Mouse (Mus musculus): ENCODE measurements around the gene Syt11.
"Not testable (repeated sequence)": the region's sequence is repeated elsewhere in the genome, so short reads cannot be mapped to it uniquely, and the experiment has no call there.

Syt11 gene

GRCm38 (mm10) chr3:88738641-88739040 lies 36.3 kb downstream of the Syt11 start:
- DNase-seq (ENCODE audit: low read depth in 1 of 2, low spot score in 2 of 2), result peak; percentile 40 to 57

- no peak for DNase-seq (ENCODE audit: low read depth in 1 of 2, low spot score in 2 of 2)
These were observed 38.4 kb downstream of the Syt11 start for GRCm38 (mm10) chr3:88736556-88736955.

GRCm38 (mm10) chr3:88719098-88719497 lies 55.9 kb downstream of the Syt11 start:
- DNase-seq (ENCODE audit: low read depth in 1 of 2, low spot score in 2 of 2), result no peak

GRCm38 (mm10) chr3:88717831-88718230 lies 57.1 kb downstream of the Syt11 start:
- DNase-seq (ENCODE audit: low read depth in 1 of 2, low spot score in 2 of 2), result no peak

GRCm38 (mm10) chr3:88717198-88717798 lies 57.7 kb downstream of the Syt11 start:
- DNase-seq (ENCODE audit: low read depth in 1 of 2, low spot score in 2 of 2), result no peak

GRCm38 (mm10) chr3:88716399-88717197 lies 58.4 kb downstream of the Syt11 start, which contains the start of gene Rit1:
TSS of gene Rit1 (plus strand) at chr3:88716838.
- peak; percentile 28 to 66 for DNase-seq (ENCODE audit: low read depth in 1 of 2, low spot score in 2 of 2)

GRCm38 (mm10) chr3:88715716-88716115 lies 59.2 kb downstream of the Syt11 start:
- not testable (repeated sequence) for DNase-seq (ENCODE audit: low read depth in 1 of 2, low spot score in 2 of 2)

GRCm38 (mm10) chr3:88714725-88715124 lies 60.2 kb downstream of the Syt11 start:
- DNase-seq (ENCODE audit: low read depth in 1 of 2, low spot score in 2 of 2), result no peak

GRCm38 (mm10) chr3:88713709-88714108 lies 61.3 kb downstream of the Syt11 start:
- DNase-seq (ENCODE audit: low read depth in 1 of 2, low spot score in 2 of 2), result no peak

GRCm38 (mm10) chr3:88701222-88701621 lies 73.7 kb downstream of the Syt11 start:
- DNase-seq (ENCODE audit: low read depth in 1 of 2, low spot score in 2 of 2), result no peak

- DNase-seq (ENCODE audit: low read depth in 1 of 2, low spot score in 2 of 2), result no peak
These were observed 74.7 kb downstream of the Syt11 start for GRCm38 (mm10) chr3:88700247-88700646.

- DNase-seq (ENCODE audit: low read depth in 1 of 2, low spot score in 2 of 2), result no peak
These were observed 76.1 kb downstream of the Syt11 start for GRCm38 (mm10) chr3:88698834-88699233.

GRCm38 (mm10) chr3:88698051-88698450 lies 76.9 kb downstream of the Syt11 start:
- no peak for DNase-seq (ENCODE audit: low read depth in 1 of 2, low spot score in 2 of 2)

- no peak for DNase-seq (ENCODE audit: low read depth in 1 of 2, low spot score in 2 of 2)
These were observed 79.4 kb downstream of the Syt11 start for GRCm38 (mm10) chr3:88695545-88695944.
